Mouse (Mus musculus): ENCODE data around the gene Gm20481.

Gene Gm20481

DNA sequence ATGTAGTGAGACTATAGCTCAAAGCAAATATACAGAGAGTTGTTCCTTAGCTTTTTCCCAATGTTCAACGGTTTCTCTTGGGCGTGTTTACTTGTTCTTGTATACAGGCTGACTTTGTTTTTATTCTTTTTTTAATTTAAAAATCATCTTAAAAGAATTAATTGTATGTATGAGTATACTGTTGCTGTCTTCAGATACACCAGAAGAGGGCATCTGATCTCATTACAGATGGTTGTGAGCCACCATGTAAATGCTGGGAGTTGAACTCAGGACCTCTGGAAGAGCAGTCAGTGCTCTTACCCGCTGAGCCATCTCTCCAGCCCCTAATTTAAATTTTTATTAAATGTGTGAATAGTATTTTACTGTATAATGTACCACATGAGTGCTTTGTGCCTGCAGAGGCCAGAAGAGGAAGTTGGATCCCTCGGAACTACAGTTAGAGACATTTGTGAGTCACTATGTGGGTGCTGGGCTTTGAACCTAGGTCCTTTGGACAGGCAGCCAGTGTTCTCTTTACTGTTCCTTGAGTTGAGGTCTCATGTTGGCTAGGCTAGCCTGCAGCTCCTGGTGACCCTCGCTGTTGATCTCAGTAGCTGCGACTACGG is 37.8 kb downstream of the Gm20481 start:
- DNase-seq, result no peak

DNA sequence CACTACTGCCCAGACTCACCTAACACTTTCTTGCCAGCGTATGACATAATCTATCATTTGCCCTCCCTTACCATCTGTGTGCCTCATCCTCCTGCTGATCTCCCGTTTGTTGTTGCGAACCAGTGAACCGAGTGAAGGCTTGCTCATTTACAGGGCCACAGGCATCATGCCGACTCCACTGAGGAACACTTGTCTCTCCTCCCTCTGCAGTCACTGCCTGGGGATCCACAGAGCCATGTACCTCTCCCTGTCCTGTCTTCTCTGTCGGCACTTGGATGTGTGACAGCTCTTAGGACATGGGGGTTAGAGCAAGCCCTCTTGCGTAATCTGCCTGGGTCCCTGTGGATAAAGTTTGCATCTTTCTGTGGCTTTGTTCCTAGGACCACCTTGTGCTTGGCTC is 39.9 kb downstream of the Gm20481 start:
- DNase-seq, result no peak

DNA sequence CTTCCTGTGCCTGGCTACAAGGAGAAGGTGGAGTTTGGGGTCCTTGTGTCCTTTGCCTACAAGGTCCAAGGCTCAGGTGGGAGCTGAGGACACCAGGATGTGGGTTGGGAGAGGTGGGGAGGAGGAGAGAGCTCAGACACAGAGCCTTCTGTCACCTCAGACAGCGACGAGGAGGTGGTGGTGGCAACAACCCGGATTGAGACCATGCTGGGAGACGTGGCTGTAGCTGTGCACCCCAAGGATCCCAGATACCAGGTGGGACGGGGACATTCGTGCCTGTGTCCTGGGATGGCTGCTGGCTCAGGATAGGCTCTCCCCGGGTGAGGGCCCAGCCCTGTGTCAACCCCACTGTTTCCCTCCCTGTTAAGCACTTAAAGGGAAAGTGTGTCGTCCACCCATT is 41.7 kb downstream of the Gm20481 start:
- DNase-seq, result no peak

DNA sequence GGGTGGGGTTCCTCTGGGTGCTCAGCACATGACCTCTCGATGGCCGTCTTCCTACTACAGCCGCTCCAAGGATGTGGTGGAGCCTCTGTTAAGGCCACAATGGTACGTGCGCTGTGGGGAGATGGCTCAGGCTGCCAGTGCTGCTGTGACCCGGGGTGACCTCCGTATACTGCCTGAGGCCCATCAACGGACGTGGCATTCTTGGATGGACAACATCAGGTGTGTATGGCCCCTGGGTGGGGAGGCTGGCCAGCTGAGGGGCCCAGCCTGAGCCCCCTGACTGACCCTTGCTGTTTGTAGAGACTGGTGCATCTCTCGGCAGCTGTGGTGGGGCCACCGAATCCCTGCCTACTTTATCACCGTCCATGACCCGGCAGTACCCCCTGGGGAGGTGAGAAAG is 42.7 kb downstream of the Gm20481 start:
- DNase-seq, result no peak

DNA sequence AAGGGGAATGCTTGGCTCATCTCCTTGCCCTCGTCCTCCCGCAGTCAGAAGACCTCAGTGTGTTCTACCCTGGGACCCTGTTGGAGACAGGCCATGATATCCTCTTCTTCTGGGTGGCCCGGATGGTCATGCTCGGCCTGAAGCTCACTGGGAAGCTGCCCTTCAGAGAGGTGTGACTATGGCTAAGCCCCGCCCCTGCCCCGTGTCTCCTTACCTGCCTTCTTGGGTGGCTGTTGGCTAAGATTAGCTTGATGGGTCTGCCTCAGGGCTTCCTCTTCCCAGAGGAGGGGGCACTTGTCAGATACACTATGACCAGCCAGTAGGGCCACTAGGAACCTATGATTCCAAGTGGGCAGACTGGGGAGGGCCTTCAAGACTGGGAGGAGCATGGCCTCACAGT is 43.5 kb downstream of the Gm20481 start:
- DNase-seq, result no peak

DNA sequence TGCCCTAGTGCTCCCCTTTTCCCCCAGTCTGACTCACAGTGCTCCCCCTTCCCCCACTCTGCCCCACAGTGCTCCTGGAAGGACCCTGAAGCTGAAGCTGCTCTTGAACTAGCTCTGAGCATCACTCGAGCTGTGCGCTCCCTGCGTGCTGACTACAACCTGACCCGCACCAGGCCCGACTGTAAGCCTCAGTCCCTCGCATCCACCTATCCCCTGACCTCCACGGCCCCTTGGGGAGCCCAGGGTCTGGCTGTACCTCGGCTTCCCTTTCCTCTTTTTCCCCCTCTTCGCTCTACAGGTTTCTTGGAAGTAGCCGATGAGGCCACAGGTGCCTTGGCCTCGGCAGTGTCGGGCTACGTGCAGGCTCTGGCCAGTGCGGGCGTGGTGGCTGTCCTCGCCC is 45.6 kb downstream of the Gm20481 start:
- no peak for DNase-seq

DNA sequence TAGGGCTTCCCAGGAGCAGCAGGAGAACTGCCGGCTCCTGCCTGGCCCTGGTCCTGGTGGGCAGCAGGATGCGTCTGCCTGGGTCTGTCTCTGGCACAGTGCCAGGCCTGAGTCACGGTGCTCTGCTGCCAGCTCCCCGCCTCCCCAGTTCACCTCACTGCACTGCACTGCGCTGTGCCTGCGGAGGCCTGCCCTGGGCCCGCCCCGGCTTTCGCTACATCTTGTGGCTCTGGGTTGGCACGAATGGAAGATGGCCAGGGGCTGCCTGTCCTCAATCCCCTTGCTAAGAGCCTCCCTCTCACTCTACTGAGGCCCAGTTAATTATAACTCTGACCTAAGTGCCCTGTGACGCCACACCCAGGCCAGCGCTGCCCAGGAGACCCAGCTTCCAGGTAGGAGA is 46.7 kb downstream of the Gm20481 start, which contains the start of gene Vwa7:
TSS of gene Vwa7 (plus strand) at position 204 of the 400 bp plus-strand sequence.
- peak; percentile 52 for DNase-seq

DNA sequence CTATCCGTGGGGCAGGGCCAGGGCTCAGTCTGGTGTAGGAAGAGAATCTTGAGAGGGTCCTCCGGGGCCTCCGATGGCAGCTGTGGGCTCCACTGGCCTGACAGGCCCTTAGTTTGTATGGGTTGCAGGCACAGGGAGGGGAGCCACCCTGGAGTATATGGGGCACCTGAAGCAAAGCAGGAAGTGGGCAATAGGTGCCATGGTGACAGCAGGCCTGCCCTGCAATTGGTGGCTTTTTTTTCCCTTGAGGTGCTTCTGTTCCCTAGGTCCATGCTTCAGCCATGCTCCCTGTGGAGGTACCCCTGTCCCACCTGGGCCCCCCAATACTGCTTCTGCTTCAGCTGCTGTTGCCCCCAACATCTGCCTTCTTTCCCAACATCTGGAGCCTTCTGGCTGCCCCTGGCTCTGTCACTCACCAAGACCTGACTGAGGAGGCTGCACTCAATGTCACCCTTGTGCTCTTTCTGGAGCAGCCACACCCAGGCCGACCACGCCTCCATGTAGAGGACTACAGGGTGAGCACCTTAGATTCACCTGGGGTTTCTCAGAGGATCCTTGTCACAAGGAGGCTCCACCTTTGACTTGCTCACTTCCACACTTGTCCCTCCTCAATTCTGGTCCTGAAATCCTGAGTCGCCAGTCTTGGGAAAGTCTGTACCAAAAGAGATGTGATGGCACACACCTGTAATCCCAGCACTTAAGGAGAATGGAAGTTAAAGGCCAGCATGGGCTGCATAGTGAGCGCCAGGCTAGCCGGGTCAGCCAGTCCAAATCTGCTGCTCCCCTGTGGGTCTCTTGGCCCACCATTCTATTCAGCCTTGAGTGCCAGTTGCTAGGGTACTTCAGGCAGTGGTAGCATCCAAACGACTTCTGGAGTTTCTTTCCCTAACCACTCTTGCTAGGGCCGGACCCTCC is 47.3 kb downstream of the Gm20481 start:
- no peak for DNase-seq

DNA sequence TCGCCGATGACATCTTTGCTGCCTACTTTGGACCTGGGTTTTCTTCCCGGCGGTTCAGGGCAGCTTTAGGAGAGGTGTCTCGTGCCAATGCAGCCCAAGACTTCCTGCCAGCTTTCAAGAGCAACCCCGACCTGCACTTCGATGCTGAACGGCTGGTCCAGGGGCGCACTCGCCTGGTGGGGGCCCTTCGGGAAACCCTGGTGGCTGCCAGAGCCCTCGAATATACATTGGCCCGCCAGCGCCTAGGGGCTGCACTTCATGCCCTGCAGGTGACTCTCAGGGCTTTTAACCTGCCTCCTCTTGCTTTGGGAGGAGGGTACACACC is 48.0 kb downstream of the Gm20481 start:
- no peak for DNase-seq

DNA sequence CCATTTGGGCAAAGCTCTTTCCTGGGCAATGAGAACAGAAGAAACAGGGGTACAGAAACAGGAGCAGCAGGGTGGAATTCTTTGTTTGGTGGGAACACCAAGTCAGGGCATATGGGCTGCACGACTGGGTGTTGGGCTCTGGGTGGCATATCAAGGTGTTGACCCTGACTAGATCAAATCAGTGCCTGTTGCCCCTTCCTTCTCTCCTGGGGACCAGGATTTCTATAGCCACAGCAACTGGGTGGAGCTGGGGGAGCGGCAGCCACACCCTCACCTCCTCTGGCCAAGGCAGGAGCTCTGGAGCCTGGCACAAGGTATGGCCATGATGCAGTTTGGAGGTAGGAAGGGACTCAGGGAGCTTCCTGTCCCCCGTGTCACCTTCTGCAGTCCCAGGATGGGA is 48.5 kb downstream of the Gm20481 start:
- no peak for DNase-seq

DNA sequence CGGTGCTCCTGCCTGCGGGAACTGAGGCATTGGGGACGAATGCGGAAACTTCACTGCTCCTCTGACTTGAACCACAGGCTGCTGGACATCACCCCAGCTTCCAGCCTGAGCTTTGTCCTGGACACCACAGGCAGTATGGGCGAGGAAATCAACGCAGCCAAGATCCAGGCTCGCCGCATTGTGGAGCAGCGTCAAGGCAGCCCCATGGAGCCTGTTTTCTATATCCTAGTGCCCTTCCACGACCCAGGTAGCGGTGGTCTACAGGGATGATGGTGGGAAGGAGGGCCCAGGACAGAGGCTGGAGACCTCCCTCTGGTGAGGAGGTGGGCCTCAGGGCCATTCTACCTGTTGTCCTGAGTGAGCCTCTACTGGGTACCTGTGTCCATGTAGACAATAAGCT is 50.2 kb downstream of the Gm20481 start:
- no peak for DNase-seq

DNA sequence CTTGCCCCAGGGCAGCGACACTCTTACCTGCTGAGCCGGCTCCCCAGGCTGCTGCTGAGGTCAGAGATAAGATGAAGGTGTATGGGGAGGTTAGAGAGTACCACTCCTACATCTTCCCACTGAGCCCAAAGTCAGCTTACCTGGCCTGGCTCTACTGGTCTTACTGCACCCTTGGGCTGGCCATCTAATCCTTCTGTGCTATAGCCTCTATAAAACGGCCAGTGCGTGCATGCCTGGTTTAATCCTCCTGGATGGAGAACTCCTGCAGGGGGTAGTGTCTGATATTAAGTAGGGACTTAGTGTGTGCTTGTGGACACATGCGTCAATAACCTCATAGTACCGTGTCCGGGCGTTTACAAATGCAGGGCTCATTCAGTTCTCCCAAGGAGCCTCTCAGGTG is 50.8 kb downstream of the Gm20481 start:
- DNase-seq, result no peak

DNA sequence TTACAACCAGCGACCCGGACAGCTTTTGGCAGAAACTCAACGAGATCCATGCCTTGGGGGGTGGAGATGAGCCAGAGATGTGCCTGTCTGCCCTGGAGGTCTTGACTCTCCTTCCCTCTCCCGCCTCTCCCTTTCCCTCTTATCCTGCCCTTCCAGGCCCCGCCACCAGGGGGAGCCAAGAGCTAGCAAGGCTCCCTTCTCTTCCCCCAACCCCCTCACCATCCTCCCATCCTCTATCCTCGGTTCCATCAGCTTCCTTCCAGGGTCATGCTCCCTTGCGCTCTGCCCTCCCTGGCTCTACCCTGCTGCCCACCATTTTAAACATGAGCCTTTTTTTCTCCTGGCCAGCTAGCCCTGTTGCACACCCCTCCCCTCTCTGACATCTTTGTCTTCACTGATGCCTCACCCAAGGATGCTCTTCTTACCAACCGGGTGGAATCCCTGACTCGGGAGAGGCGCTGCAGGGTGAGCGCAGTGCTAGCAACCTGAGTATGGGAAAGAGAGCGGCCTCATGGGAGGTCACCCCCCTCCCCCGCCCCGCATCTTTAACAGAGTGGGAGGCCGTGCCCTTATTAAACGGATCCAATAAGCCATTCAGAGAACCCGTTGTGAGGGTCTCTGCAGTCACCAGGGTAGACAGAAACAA is 51.6 kb downstream of the Gm20481 start:
- peak; percentile 94 for DNase-seq

All from lung, postnatal 10 days (tissue).